Mouse (Mus musculus) neural tube, embryonic 15.5 days (tissue): ENCODE data around the gene Capn13. TPM values are rescaled to one million over a fixed set of nuclear protein-coding genes. Genes with fewer than 3 reads are reported as not detected.
A peak's percentile ranks its signal among the peaks of the same experiment; 100 is the strongest.
"Not testable (repeated sequence)": the region's sequence is repeated elsewhere in the genome, so short reads cannot be mapped to it uniquely, and the experiment has no call there.

Experiments used
- ATAC-seq: fragments of 200-750 bp; cut with Nextera tagmentation; 2 replicates; pipeline ENCODE4 v1.8.0; 2017; ENCODE audit warnings: mild to moderate bottlenecking, moderate TSS enrichment, moderate library complexity; ENCODE audit not compliant: low FRiP score
- H3K27ac ChIP-seq: fragments of 300-500 bp; sonication (generic); replicated peaks from 2 replicates; pipeline ENCODE4 v1.5.1; 2015; ENCODE audit warnings: mild to moderate bottlenecking, inconsistent platforms
- H3K27me3 ChIP-seq: fragments of 300-500 bp; sonication (generic); replicated peaks from 2 replicates; pipeline ENCODE4 v1.6.1; 2015; ENCODE audit warnings: inconsistent platforms
- H3K36me3 ChIP-seq: fragments of 300-500 bp; sonication (generic); 2 replicates; pipeline ENCODE4 v1.6.1; 2015; ENCODE audit warnings: inconsistent platforms
- H3K4me1 ChIP-seq: fragments of 300-500 bp; sonication (generic); 2 replicates; pipeline ENCODE4 v1.6.1; 2015; ENCODE audit warnings: inconsistent platforms
- H3K4me2 ChIP-seq: fragments of 300-500 bp; sonication (generic); 2 replicates; pipeline ENCODE4 v1.6.1; 2015; ENCODE audit warnings: inconsistent platforms, mild to moderate bottlenecking, moderate library complexity
- H3K4me3 ChIP-seq: fragments of 300-500 bp; sonication (generic); replicated peaks from 2 replicates; pipeline ENCODE4 v1.5.1; 2015; ENCODE audit warnings: mild to moderate bottlenecking, inconsistent platforms
- H3K9ac ChIP-seq: fragments of 300-500 bp; sonication (generic); replicated peaks from 2 replicates; pipeline ENCODE4 v1.6.1; 2015; ENCODE audit warnings: mild to moderate bottlenecking, inconsistent platforms
- H3K9me3 ChIP-seq: fragments of 300-500 bp; sonication (generic); replicated peaks from 2 replicates; pipeline ENCODE4 v1.6.1; 2016; ENCODE audit warnings: inconsistent platforms
- WGBS: fragments of 180-500 bp; shearing (Covaris S2); methylation state at CpG from one replicate; pipeline ENCODE4 v1.1.7; 2015; ENCODE audit warnings: mixed read lengths; 5-methylcytosine and 5-hydroxymethylcytosine counted together
- polyA plus RNA-seq: library from polyadenylated mRNA; unstranded; fragments of >200 nt; fragmentation: Nextera tagmentation; extraction: Ambion mirVana; gene quantifications from 2 replicates; pipeline ENCODE4 v1.2.1, GENCODE M21; 2015

Capn13 gene
- polyA plus RNA-seq, 1 experiment from 2014 or later = 0.18 TPM

- peaks cover 17% of the 10 kb centered on the region for H3K4me1 ChIP-seq
- no peak overlapping the region for H3K4me3 ChIP-seq
- no peaks in the 10 kb centered on the region for H3K36me3 ChIP-seq
- H3K9me3 ChIP-seq = no peaks in the 10 kb centered on the region
- H3K9ac ChIP-seq = no peak overlapping the region
- no peak overlapping the region for H3K27ac ChIP-seq
- 5% methylated on average over 10 of the region's 10 CpGs for WGBS
- ATAC-seq = peak; percentile 81
- H3K4me2 ChIP-seq = peak overlapping the region; percentile 46
- H3K27me3 ChIP-seq = peaks cover 14% of the 10 kb centered on the region
Measured at GRCm38 (mm10) chr17:73302104-73302503, 98.6 kb downstream of the Capn13 start.

GRCm38 (mm10) chr17:73301258-73302050 lies 99.2 kb downstream of the Capn13 start:
- no peak for ATAC-seq
- WGBS = 42% methylated on average over 15 of the region's 15 CpGs
- peaks cover 14% of the 10 kb centered on the region for H3K27me3 ChIP-seq
- H3K9ac ChIP-seq = no peak overlapping the region
- no peaks in the 10 kb centered on the region for H3K9me3 ChIP-seq
- peaks cover 17% of the 10 kb centered on the region for H3K4me1 ChIP-seq
- H3K4me2 ChIP-seq = no peak overlapping the region
- no peak overlapping the region for H3K27ac ChIP-seq
- H3K36me3 ChIP-seq = no peaks in the 10 kb centered on the region
- H3K4me3 ChIP-seq = no peak overlapping the region

DNA sequence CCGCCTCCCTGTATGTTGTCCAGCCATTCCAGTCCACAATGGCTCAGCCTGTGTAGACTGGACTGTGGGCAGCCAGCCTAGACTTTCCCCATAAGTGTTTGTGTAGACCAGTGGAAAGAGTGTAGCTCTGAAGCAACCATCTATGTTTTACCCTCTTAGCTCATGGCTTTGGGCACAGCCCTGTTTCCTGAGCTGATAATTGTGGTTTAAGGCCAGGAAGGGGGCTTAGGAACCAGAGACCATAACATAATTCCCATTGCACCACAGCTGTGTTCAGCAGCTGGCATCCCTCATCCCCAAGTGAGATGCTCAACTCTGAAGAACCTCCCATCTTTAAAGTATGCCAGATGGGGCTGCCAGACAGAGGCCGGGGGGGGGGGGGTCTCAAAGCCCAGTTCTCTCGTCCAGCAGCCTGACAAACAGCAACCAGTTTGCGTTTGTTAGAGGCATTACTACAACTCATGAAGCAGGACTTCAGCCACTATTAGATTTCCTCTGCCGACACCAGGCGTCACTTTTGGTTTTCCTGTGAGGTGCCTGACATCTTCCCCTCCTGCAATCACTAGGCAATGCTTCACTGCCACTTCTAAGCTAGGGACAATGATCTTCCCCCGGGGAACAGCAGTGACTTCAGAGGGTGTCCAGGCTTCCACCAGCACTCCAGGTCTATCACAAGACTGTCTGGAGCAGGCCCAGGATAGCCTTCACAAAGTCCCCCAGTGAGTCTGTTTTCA lies 100.4 kb downstream of the Capn13 start:
- peaks cover 14% of the 10 kb centered on the region for H3K27me3 ChIP-seq
- H3K27ac ChIP-seq = no peak overlapping the region
- H3K4me2 ChIP-seq = no peak overlapping the region
- H3K9ac ChIP-seq = no peak overlapping the region
- H3K4me3 ChIP-seq = no peak overlapping the region
- no peak for ATAC-seq
- WGBS = 80% methylated on average over 7 of the region's 7 CpGs
- H3K4me1 ChIP-seq = peaks cover 17% of the 10 kb centered on the region
- H3K9me3 ChIP-seq = no peaks in the 10 kb centered on the region
- H3K36me3 ChIP-seq = no peaks in the 10 kb centered on the region

- Histone ChIP-seq H3K4me3 (no peak overlapping the region), H3K27me3 (peaks cover 14% of the 10 kb centered on the region), H3K9ac (no peak overlapping the region), H3K36me3 (no peaks in the 10 kb centered on the region), H3K4me1 (peaks cover 17% of the 10 kb centered on the region), H3K9me3 (no peaks in the 10 kb centered on the region), H3K4me2 (no peak overlapping the region), H3K27ac (no peak overlapping the region)
- WGBS = 95% methylated on average over 6 of the region's 6 CpGs
- no peak for ATAC-seq
Measured at GRCm38 (mm10) chr17:73298981-73299380, 101.7 kb downstream of the Capn13 start.

- peaks cover 14% of the 10 kb centered on the region for H3K27me3 ChIP-seq
- 0 out of 2 replicates have a peak overlapping the region, but pooled peaks have one; percentile 17 for H3K9ac ChIP-seq
- no peak overlapping the region for H3K4me3 ChIP-seq
- no peaks in the 10 kb centered on the region for H3K36me3 ChIP-seq
- H3K27ac ChIP-seq = no peak overlapping the region
- ATAC-seq = peak; percentile 70
- H3K4me2 ChIP-seq = no peak overlapping the region
- 44% methylated on average over 4 of the region's 4 CpGs for WGBS
- H3K4me1 ChIP-seq = 0 out of 2 replicates have a peak, but pooled peaks cover 6% of the 10 kb centered on the region
- H3K9me3 ChIP-seq = no peaks in the 10 kb centered on the region
Measured at GRCm38 (mm10) chr17:73296855-73297254, 103.8 kb downstream of the Capn13 start.

DNA sequence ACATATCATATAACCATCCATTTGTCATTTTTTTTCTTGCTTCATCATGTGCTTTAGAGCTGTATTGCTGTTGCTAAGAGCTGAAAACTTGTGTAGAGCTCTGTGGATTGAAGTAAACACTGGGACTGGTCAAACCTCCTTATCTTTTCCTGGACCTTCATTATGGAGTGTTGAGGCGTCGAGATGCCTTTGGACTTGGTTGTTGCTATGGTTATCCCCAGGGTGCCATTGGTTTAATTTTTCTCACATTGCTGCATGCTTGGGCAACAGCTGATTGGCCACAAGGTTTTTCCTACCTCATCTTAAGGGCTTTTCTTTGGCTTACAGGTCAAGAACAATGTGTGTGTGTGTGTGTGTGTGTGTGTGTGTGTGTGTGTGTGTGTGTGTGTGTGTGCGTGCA lies 107.4 kb downstream of the Capn13 start:
- no peak for ATAC-seq
- H3K27me3 ChIP-seq = no peaks in the 10 kb centered on the region
- H3K9ac ChIP-seq = no peak overlapping the region
- H3K27ac ChIP-seq = no peak overlapping the region
- H3K4me2 ChIP-seq = no peak overlapping the region
- no peaks in the 10 kb centered on the region for H3K4me1 ChIP-seq
- H3K4me3 ChIP-seq = no peak overlapping the region
- no peaks in the 10 kb centered on the region for H3K36me3 ChIP-seq
- H3K9me3 ChIP-seq = no peaks in the 10 kb centered on the region
- 74% methylated on average over 3 of the region's 3 CpGs for WGBS

DNA sequence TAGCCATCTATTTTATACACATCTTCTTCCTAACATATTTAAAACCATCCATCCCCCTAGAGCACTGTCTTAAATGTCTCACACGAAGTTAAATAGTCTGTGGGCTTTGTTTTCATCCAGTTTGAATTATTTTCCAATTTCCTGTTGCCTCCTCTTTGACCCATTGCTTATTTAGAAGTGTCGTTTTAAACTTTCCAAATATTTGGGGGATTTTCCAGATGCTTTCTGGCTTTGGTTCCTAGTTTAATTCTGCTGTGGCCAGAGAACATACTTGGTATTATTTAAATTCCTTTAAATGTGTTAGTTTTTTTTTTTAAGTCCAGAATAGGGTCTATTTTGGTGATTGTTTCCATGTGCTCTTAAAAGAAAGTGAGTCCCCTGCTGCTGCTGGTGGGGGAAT lies 116.4 kb downstream of the Capn13 start:
- H3K4me1 ChIP-seq = no peaks in the 10 kb centered on the region
- ATAC-seq = no peak
- no peak overlapping the region for H3K4me2 ChIP-seq
- 57% methylated on average over 2 of the region's 2 CpGs for WGBS
- no peaks in the 10 kb centered on the region for H3K9me3 ChIP-seq
- H3K27me3 ChIP-seq = no peaks in the 10 kb centered on the region
- no peak overlapping the region for H3K4me3 ChIP-seq
- H3K36me3 ChIP-seq = no peaks in the 10 kb centered on the region
- no peak overlapping the region for H3K27ac ChIP-seq
- no peak overlapping the region for H3K9ac ChIP-seq

DNA sequence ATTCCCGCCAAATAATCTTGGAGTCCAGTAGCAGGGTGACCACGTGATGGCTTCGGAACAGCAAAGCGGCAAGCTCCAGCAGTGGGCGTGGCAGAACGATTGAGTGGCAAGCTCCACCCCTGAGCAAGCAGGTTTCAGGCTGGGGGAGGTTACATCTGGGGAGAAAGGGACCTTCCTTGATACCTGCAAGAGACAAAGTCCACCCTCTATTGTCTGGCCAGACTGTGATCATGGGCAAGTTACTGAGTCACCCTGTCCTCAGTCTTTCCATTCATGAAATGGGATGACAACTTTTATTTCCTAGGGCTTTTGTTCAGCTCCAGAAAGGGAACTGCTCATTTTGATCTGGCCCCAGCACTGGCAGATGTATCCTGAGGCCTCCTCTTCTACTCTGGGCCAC lies 118.0 kb downstream of the Capn13 start:
- H3K36me3 ChIP-seq, H3K4me1 ChIP-seq, H3K4me3 ChIP-seq, H3K9ac ChIP-seq, ATAC-seq, H3K9me3 ChIP-seq, H3K27me3 ChIP-seq, H3K27ac ChIP-seq, H3K4me2 ChIP-seq: not testable (repeated sequence)
- 37% methylated on average over 6 of the region's 6 CpGs for WGBS

- Histone ChIP-seq H3K4me2 (no peak overlapping the region), H3K9ac (no peak overlapping the region), H3K27me3 (no peaks in the 10 kb centered on the region), H3K36me3 (no peaks in the 10 kb centered on the region), H3K9me3 (no peaks in the 10 kb centered on the region), H3K27ac (no peak overlapping the region), H3K4me3 (no peak overlapping the region), H3K4me1 (no peaks in the 10 kb centered on the region)
- ATAC-seq = no peak
- WGBS = 93% methylated on average over 4 of the region's 4 CpGs
Measured at GRCm38 (mm10) chr17:73277770-73278169, 122.9 kb downstream of the Capn13 start.

DNA sequence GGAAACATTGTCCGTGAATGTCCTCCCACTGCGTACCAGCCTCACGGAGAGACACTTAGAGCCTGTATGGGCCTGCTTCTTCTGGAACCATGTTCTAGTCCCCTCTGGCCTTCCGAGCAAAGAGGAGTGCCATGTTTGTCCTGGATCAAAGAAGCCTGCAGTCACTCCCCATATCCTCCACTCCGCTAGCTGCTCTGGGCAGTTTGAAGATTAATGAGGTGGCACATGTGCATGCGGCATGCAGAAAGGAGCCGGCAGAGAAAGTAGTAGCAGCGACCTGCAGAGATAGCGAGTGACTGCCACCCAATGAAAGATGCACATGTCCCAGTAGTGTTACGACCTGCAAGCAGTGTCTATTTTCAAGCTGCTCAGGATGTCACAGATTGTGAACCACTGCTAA lies 125.6 kb downstream of the Capn13 start:
- no peak for ATAC-seq
- Histone ChIP-seq H3K4me2 (no peak overlapping the region), H3K27ac (no peak overlapping the region), H3K4me1 (peaks cover 6% of the 10 kb centered on the region), H3K36me3 (no peaks in the 10 kb centered on the region), H3K27me3 (no peaks in the 10 kb centered on the region), H3K4me3 (no peak overlapping the region), H3K9me3 (no peaks in the 10 kb centered on the region), H3K9ac (no peak overlapping the region)
- 65% methylated on average over 10 of the region's 10 CpGs for WGBS

- no peaks in the 10 kb centered on the region for H3K36me3 ChIP-seq
- H3K27me3 ChIP-seq = no peaks in the 10 kb centered on the region
- 84% methylated on average over 7 of the region's 7 CpGs for WGBS
- H3K4me2 ChIP-seq = no peak overlapping the region
- H3K4me3 ChIP-seq = no peak overlapping the region
- no peak overlapping the region for H3K9ac ChIP-seq
- H3K9me3 ChIP-seq = no peaks in the 10 kb centered on the region
- peaks cover 6% of the 10 kb centered on the region for H3K4me1 ChIP-seq
- ATAC-seq = no peak
- no peak overlapping the region for H3K27ac ChIP-seq
Measured at GRCm38 (mm10) chr17:73273809-73274208, 126.9 kb downstream of the Capn13 start.
